Mouse (Mus musculus) frontal cortex, postnatal 10 days (tissue): ENCODE data around the gene Shank3.

Experiments
- DNase-seq, 2 experiments: peaks; one replicate each; pipeline ENCODE4 v3.0.0; 2022; ENCODE audit warnings: low spot score in 2 of 2, mixed read lengths in 1 of 2

Gene Shank3

GRCm38 (mm10) chr15:89477091-89477491 is 22.3 kb upstream of the Shank3 start, which contains the start of gene Arsa:
Arsa (minus strand) TSS chr15:89477425.
- no peak for DNase-seq

- DNase-seq: no peak
Observed at GRCm38 (mm10) chr15:89477806-89478205, 21.6 kb upstream of the Shank3 start.

- no peak for DNase-seq
Observed at GRCm38 (mm10) chr15:89478622-89479021, 20.8 kb upstream of the Shank3 start.

GRCm38 (mm10) chr15:89480584-89480983 is 18.8 kb upstream of the Shank3 start:
- no peak for DNase-seq

GRCm38 (mm10) chr15:89488182-89488581 is 11.2 kb upstream of the Shank3 start:
- no peak for DNase-seq

DNA sequence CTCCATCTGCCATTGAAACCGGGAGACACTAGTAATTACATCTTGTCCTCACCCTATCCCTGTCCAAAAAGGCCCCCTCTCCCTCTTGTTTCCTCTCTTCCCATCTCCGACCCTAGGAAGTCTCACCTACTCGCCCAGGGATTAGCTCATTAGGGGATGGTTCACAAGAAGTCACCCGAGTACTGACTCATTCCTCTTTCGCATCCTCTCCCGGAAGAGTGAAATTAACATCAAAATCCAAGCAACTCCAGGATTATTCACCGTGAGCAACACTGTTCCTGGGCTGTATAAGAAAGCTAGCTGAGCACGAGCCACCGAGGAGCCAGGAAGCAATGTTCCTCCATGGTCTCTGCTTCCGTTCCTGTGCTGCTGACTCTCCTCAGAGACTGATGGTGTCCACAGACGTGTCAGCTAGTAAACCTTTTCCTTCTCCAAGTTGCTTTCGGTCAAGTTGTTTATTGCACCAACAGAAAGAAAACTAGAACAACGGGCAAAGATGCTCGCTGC is 10.8 kb upstream of the Shank3 start:
- DNase-seq: no peak

DNA sequence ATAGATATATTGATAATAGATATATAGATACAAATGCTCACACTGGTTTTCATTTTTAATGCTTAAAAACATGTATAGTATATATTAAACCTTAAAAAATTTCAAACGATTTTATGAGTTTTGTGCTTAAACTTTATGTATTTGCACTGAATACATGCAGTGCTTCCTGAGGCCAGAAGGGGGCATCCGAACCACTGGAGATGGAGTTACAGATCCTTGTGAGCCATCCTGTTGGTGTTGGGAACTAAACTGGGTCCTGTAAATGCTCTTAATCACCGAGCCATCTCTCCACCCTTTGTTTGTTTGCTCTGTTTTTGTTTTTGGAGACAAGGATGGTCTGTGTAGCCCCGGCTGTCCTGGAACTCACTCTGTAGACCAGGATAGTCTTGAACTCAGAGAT is 4.5 kb upstream of the Shank3 start:
- DNase-seq: no peak

DNA sequence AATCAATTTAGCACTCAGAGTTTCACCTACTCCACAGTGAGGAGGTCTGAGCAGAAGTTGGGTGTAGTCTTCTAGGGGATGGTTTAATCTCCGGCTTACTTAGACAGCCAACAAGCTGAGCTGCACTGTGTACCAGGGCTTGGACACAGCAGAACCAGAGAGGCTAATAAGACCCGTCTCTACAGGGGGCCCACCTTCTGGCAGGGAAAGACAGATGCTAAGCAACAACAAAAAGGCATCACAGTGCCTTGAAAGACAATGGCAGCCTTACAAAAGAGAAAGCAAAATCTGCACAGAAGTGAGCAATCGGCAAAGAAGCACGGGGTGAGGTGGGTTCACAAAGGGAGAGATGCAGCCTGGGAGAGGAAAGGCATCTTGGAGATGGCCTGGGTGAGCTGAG is 3.3 kb upstream of the Shank3 start:
- no peak for DNase-seq

GRCm38 (mm10) chr15:89496841-89497240 is 2.6 kb upstream of the Shank3 start:
- no peak for DNase-seq

DNA sequence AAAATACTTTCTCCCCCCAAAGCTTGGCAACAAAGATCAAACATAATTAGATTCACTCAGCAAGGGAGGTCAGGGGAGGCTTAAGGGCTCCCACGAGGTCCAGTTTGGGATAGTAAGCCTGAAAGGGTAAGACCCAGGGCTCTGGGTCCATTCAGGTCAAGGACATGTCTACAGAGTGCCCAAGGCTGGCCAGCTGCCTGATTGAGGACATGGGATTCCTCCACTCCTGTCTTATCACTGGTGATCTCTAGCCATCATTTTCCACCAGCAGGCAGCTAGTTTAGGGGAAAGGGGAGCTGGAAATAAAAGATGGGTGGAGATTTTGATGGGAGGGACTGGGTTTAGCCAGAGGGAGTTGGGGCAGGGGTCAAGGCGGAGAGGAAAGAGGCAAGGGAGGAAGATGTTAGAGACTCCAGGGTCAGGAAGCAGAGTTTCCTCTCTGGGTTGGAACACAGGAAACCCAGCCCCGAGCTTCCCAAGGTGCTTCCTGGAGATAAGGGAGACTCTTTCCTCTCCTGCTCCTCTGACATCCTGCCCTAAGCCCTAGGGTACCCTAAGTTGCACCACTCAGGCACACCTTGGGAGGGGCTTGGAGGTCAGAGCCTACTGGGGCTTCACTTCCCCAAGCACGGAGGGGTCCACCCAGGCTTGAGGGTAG is 1.9 kb upstream of the Shank3 start:
- no peak for DNase-seq

DNA sequence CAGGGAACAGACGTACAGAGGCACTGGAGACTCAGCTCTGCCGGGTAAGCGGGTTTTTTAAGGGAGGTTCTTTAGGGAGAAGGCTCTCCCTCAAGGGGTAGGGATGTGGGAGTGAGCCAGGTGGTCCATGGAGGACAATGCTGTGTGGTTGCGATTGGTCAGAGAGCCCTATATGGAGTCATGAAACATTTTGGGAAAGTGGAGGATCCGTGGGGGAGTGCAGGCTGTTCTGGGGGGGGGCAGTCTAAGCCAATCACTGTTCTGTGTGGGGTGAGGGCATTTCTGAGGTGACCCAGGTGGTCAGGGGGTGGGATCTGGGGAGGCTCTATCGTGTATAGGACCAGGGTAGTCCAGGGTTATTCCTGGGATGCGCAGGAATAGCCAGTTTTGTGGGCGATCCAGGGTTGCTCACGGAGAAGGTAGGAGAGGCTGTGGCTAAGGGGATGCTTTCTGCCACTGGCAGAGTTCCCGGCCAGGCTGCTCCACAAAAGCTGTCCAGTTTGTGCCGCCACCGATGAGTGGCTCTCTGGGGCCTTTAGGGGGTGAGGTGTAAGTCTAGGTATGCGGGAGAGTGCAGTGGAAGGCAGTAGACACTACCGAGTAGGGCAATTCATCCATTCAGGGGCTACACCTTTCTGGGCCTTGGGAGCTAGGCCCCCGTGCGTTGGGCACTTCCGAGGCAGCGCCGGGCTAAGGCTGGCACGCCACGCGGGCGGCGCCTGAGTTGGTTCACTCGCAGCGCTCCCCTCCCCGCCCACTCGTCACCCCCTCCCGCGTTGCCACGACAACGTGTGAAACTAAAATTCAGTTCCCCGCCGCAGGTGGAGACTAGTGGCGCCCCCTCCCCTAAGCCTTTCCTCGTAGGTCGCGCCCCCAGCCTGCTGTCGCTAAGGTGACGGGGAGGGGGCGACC is 1.1 kb upstream of the Shank3 start:
- peak; percentile 77 to 81 for DNase-seq

DNA sequence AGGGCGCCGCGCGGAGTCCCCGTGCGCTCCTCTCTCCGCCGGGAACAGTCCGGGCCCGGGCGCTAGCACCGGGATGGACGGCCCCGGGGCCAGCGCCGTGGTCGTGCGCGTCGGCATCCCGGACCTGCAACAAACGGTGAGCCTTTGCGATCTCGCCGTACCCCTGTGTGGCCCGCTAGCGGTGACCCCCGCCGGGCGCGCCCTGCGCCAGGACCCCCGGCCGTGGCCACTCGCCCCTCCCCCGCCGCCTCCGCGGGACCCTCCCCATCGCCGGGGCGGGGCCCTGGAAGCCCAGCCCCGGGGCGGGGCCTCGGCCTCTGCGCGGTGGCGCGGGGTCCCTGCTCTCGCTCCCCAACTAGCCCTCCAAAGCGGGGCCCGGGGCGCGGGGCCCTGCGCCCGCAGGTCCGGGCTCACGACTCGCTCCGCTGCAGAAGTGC is 379 bp downstream of the Shank3 start:
- DNase-seq: peak in 1 of 2 experiments; percentile 67

- DNase-seq: no peak
Observed at GRCm38 (mm10) chr15:89500221-89500791, 883 bp downstream of the Shank3 start.

DNA sequence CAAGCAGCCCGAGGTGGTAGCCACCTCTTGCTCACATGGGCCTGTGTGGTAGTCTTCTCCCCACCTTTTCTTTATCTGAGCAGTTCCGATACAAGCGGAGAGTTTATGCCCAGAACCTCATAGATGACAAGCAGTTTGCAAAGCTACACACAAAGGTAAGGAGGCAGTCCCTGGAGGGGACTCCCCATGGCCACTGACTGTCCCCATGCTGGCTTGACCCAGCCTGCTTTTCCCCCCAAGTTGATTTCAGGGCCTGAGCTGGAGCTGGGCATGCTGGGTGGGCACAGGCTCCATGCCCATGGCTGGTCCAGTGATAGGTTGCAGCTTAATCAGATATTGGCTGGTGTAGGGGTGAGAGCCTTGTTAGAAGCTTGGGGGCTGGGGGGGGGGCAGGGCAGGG is 1.9 kb downstream of the Shank3 start:
- DNase-seq: no peak

DNA sequence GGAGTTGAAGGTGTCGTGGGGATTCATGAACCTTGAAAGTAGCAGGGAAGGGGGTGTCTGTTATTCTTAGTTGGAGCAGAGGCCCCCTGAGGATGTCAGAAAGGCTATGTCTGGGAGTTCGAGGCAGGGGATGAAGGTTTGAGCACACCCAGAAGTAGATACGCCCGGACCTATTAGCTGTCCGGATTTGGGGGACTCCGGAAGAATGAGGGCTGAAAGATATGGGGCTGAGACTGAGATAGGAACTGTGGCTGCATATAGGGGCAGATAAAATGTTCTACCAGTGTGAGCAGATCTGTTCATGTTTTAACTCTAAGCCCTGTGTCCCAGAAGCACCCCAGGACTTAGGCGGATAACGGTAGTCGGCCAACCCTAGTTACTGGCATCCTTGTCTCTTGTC is 5.4 kb downstream of the Shank3 start:
- DNase-seq: no peak

GRCm38 (mm10) chr15:89507751-89508150 is 8.3 kb downstream of the Shank3 start:
- no peak for DNase-seq

DNA sequence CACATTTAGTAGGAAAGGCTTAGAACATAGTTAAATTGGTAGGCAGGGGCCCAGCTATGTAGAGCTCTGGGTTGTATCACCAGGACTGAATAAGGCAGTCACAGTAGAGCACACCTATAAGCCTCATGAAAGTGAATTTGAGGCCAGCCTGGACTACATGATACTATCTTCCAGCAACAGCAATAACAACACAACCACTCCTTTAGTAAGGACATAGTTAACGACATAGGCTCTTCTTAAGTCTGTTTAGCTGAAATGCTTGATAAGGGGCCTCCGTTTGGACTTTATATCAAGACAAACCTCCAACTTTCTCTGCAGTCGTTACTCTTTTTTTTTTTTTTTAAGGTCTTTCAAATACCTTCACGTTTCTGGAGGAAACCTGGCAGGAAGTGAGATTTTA is 13.3 kb downstream of the Shank3 start:
- DNase-seq: no peak

DNA sequence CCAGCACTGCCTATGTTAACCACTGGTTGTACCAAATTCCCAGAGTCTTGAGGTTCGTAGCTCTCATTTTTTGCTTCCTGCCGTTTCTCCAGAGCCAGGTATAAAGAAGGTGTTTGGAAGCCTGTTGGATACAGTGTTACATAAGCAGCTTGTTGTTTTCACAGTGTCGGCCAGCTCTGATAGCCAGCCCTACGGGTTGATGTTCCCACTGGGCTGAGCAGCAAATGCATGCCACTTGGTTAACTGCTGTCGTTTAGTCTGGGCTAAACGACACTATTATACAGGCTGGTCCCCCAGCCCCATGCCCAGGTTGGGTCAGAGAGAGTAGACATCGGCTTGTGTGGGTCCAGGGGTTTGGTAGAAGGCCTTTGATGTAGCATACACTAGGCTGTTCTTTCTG is 22.5 kb downstream of the Shank3 start:
- no peak for DNase-seq

DNA sequence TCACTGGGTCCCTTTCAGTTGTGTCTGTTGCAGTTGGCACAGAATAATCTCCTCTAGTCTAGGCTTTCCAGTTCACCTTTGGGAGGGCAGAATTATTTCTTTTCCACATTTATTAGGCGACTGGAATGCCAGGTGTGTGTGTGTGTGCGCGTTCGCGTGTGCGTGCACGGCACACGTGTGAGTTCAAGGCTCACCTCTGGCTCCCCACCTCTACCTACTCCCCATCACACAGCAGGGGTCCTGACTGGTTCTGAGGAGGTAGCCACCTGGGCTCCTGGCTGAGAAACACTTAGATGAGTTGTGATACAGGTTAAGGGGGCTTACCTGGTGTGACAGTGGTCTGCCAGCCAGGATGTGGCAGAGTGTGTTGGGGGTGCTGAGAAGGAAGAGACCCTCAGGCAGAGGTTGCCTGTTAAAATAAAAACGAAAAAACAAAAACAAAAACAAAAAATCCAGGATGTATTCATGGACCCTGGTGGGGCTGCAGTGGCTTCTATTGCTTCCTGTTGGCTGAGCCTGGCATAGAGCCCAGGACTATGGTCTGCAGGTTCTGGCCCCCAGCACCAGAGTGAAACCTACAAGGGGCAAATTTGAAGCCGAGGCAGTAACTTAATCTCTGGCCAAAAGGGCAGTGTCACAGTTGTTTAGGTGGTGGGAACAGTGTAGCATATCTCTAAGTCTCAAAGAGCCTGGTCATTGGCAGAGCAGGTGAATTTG is 23.3 kb downstream of the Shank3 start:
- no peak for DNase-seq

- no peak for DNase-seq
Observed at GRCm38 (mm10) chr15:89523283-89523832, 23.9 kb downstream of the Shank3 start.

DNA sequence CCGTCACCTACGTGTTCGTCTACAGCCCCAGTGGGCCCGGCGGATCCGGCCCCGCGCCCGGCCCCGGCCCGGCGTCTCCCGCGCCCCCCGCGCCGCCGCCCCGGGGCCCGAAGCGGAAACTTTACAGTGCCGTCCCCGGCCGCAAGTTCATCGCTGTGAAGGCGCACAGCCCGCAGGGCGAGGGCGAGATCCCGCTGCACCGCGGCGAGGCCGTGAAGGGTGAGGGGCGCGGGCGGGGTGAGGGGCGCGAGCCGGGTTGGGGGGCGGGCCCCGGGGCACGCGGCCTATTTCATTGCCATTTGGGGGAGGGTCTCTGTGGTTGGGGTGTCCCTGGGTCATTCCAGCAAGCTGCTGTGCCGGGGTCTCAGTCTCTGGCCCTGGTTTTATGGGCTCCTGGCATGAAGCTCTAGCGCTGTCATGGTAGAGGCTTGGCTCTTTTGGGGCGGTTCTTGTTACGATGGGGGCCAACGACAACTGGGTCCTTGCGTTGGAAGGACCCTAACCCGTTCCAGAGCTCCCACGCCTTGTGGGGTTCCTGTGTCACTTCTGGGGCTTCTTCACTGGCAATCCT is 24.7 kb downstream of the Shank3 start:
- DNase-seq: no peak
